ENCODE assay signal across 12 mouse cellular contexts in genomic region chr7:45436444-45436843, GRCm38 (mm10). TPM values are rescaled to one million over a fixed set of nuclear protein-coding genes. Genes with fewer than 3 reads are reported as not detected.
DNase-seq lines count a peak whose midpoint lies in the region; ATAC-seq and TF ChIP-seq lines count a peak whose summit lies in the region.
"Had no signal": no experiment of that assay in that cellular context is flagged by ENCODE, and none has a peak within 500 bp of the region (broad histone marks: within the 10 kb centered on the region; RNA-seq: fewer than 3 reads in every experiment).

No protein-coding gene starts in this region.

- no peak for TF ChIP-seq CTCF in lung, postnatal 0 days (IDR thresholded peaks at IDR 0.05)

- no peaks in the 10 kb centered on the region for H3K27me3 ChIP-seq in heart, embryonic 14.5 days (ENCODE audit: control insufficient read depth, insufficient read depth, low read length)
- no peaks in the 10 kb centered on the region for H3K27me3 ChIP-seq in lung, postnatal 0 days (replicated peaks; ENCODE audit: insufficient read depth, low read length)
- H3K27me3 ChIP-seq in intestine, embryonic 15.5 days (replicated peaks), result no peaks in the 10 kb centered on the region
- no peaks in the 10 kb centered on the region for H3K27me3 ChIP-seq in midbrain, embryonic 15.5 days (replicated peaks)
- H3K27me3 ChIP-seq: forebrain, embryonic 15.5 days had no signal

- peaks cover 19 to 37% of the 10 kb centered on the region in 2 experiments for H3K4me1 ChIP-seq in heart, embryonic 14.5 days (ENCODE audit: control insufficient read depth in 2 of 2, insufficient read depth in 2 of 2, low read length in 2 of 2)
- H3K4me1 ChIP-seq in lung, postnatal 0 days (ENCODE audit: insufficient read depth, low read depth, low read length), result peaks cover 26% of the 10 kb centered on the region; the same call in 1 of the 2 replicates
- peaks cover 39% of the 10 kb centered on the region for H3K4me1 ChIP-seq in intestine, embryonic 15.5 days (replicated peaks)
- peaks cover 41% of the 10 kb centered on the region for H3K4me1 ChIP-seq in midbrain, embryonic 15.5 days

- ATAC-seq in heart, embryonic 14.5 days (ENCODE audit: insufficient number of reproducible peaks, insufficient read depth, low FRiP score, low read depth), result no peak
- no peak for ATAC-seq in lung, postnatal 0 days
- no peak for ATAC-seq in intestine, embryonic 15.5 days
- ATAC-seq in midbrain, embryonic 15.5 days (replicated peaks), result no peak
- ATAC-seq: forebrain, embryonic 15.5 days had no signal

- no peak for DNase-seq in heart, adult 9 months (ENCODE audit: low spot score in 2 of 2)
- no peak for DNase-seq in lung, postnatal 0 days (ENCODE audit: low spot score)
- DNase-seq in lung, postnatal 10 days, result no peak
- DNase-seq in c-Kit-positive CD71-positive TER-119-positive erythroid progenitor cells, embryonic 14.5 days (ENCODE audit: low spot score), result no peak
- DNase-seq in kidney, postnatal 25 days, result no peak
- DNase-seq: heart, postnatal 36 days; thymus, postnatal 14 days had no signal

- no peak for TF ChIP-seq EP300 in lung, postnatal 0 days (IDR thresholded peaks at IDR 0.05)

- H3K4me2 ChIP-seq in heart, embryonic 14.5 days (ENCODE audit: low read length), result peak overlapping the region; percentile 65
- peak overlapping the region; percentile 82; the same call in 1 of the 2 replicates for H3K4me2 ChIP-seq in lung, postnatal 0 days (replicated peaks; ENCODE audit: low read depth, low read length)
- peak overlapping the region; percentile 76 for H3K4me2 ChIP-seq in intestine, embryonic 15.5 days (replicated peaks)
- peak overlapping the region; percentile 63; the same call in 1 of the 2 replicates for H3K4me2 ChIP-seq in midbrain, embryonic 15.5 days

- H3K9me3 ChIP-seq in heart, embryonic 14.5 days (ENCODE audit: control insufficient read depth, low read length), result no peaks in the 10 kb centered on the region
- H3K9me3 ChIP-seq in lung, postnatal 0 days (ENCODE audit: low read length), result no peaks in the 10 kb centered on the region
- H3K9me3 ChIP-seq in intestine, embryonic 15.5 days, result no peaks in the 10 kb centered on the region
- H3K9me3 ChIP-seq in midbrain, embryonic 15.5 days, result no peaks in the 10 kb centered on the region
- H3K9me3 ChIP-seq: forebrain, embryonic 15.5 days had no signal

- H3K36me3 ChIP-seq in heart, embryonic 14.5 days (ENCODE audit: control insufficient read depth, insufficient read depth, low read length), result peaks cover 40% of the 10 kb centered on the region
- H3K36me3 ChIP-seq in lung, postnatal 0 days (ENCODE audit: insufficient read depth, low read length), result no peaks in the 10 kb centered on the region
- H3K36me3 ChIP-seq in intestine, embryonic 15.5 days, result 0 out of 2 replicates have a peak, but pooled peaks cover 11% of the 10 kb centered on the region
- 0 out of 2 replicates have a peak, but pooled peaks cover under 1% of the 10 kb centered on the region for H3K36me3 ChIP-seq in midbrain, embryonic 15.5 days (replicated peaks)

- 82% methylated on average over 5 of the region's 5 CpGs for WGBS in heart, embryonic 14.5 days
- 76% methylated on average over 5 of the region's 5 CpGs for WGBS in lung, postnatal 0 days
- WGBS in intestine, embryonic 15.5 days, result 91% methylated on average over 5 of the region's 5 CpGs
- WGBS in midbrain, embryonic 15.5 days, result 94% methylated on average over 5 of the region's 5 CpGs

- H3K9ac ChIP-seq in heart, embryonic 14.5 days (ENCODE audit: low read length), result peak overlapping the region; percentile 90
- H3K9ac ChIP-seq in lung, postnatal 0 days (replicated peaks; ENCODE audit: low read depth), result no peak overlapping the region; the same call in 1 of the 2 replicates
- no peak overlapping the region for H3K9ac ChIP-seq in intestine, embryonic 15.5 days
- no peak overlapping the region for H3K9ac ChIP-seq in midbrain, embryonic 15.5 days

- no peak overlapping the region for H3K27ac ChIP-seq in heart, embryonic 14.5 days (replicated peaks in 1 of 2; ENCODE audit: control insufficient read depth in 1 of 2, insufficient read depth in 1 of 2, low read depth in 2 of 2, low read length in 2 of 2)
- H3K27ac ChIP-seq in lung, postnatal 0 days (ENCODE audit: low read length), result no peak overlapping the region
- H3K27ac ChIP-seq in intestine, embryonic 15.5 days, result no peak overlapping the region
- no peak overlapping the region for H3K27ac ChIP-seq in midbrain, embryonic 15.5 days
- H3K27ac ChIP-seq: forebrain, embryonic 15.5 days had no signal

- no peak overlapping the region for H3K4me3 ChIP-seq in heart, embryonic 14.5 days (ENCODE audit: control insufficient read depth in 1 of 2, insufficient read depth in 1 of 2, low read depth in 1 of 2, low read length in 2 of 2)
- no peak overlapping the region for H3K4me3 ChIP-seq in lung, postnatal 0 days (ENCODE audit: low read depth, low read length)
- H3K4me3 ChIP-seq in intestine, embryonic 15.5 days (replicated peaks), result no peak overlapping the region
- H3K4me3 ChIP-seq in midbrain, embryonic 15.5 days, result no peak overlapping the region

RNA-seq across cellular contexts. Expression of gene Ruvbl2, which starts 1.5 kb away (rescaled TPM):
- polyA plus RNA-seq in heart, embryonic 14.5 days (2014; fragmentation: Nextera tagmentation; extraction: Ambion mirVana), result 66.4 and 68.1 TPM in 2 replicates
- 59.9 and 63.5 TPM in 2 replicates for polyA plus RNA-seq in lung, postnatal 0 days (2015; fragmentation: Nextera tagmentation; extraction: Ambion mirVana)
- polyA plus RNA-seq in intestine, embryonic 15.5 days (2015; fragmentation: Nextera tagmentation; extraction: Ambion mirVana), result 147 and 150 TPM in 2 replicates
- polyA plus RNA-seq in midbrain, embryonic 15.5 days (2015; fragmentation: Nextera tagmentation; extraction: Ambion mirVana), result 107 and 117 TPM in 2 replicates

RNA-seq across cellular contexts. Expression of gene Gys1, which starts 1.8 kb away (rescaled TPM):
- 99.1 and 105 TPM in 2 replicates for polyA plus RNA-seq in heart, embryonic 14.5 days (2014; fragmentation: Nextera tagmentation; extraction: Ambion mirVana)
- 19.2 and 19.6 TPM in 2 replicates for polyA plus RNA-seq in lung, postnatal 0 days (2015; fragmentation: Nextera tagmentation; extraction: Ambion mirVana)
- 39.6 and 42.4 TPM in 2 replicates for polyA plus RNA-seq in intestine, embryonic 15.5 days (2015; fragmentation: Nextera tagmentation; extraction: Ambion mirVana)
- 21.0 and 22.7 TPM in 2 replicates for polyA plus RNA-seq in midbrain, embryonic 15.5 days (2015; fragmentation: Nextera tagmentation; extraction: Ambion mirVana)

RNA-seq across cellular contexts. Expression of gene Lhb, which starts 15.8 kb away (rescaled TPM):
- polyA plus RNA-seq in heart, embryonic 14.5 days (2014; fragmentation: Nextera tagmentation; extraction: Ambion mirVana), result not detected in 2 replicates
- polyA plus RNA-seq in lung, postnatal 0 days (2015; fragmentation: Nextera tagmentation; extraction: Ambion mirVana), result 4.5 and 4.7 TPM in 2 replicates
- 0.27 and 0.52 TPM in 2 replicates for polyA plus RNA-seq in intestine, embryonic 15.5 days (2015; fragmentation: Nextera tagmentation; extraction: Ambion mirVana)
- polyA plus RNA-seq in midbrain, embryonic 15.5 days (2015; fragmentation: Nextera tagmentation; extraction: Ambion mirVana), result 0.45 and 0.63 TPM in 2 replicates
- polyA plus RNA-seq: liver, adult 2 months had no signal

RNA-seq across cellular contexts. Expression of gene Ntf5, which starts 22.9 kb away (rescaled TPM):
- 1.0 and 1.6 TPM in 2 replicates for polyA plus RNA-seq in heart, embryonic 14.5 days (2014; fragmentation: Nextera tagmentation; extraction: Ambion mirVana)
- 7.1 and 7.2 TPM in 2 replicates for polyA plus RNA-seq in lung, postnatal 0 days (2015; fragmentation: Nextera tagmentation; extraction: Ambion mirVana)
- 1.7 and 2.1 TPM in 2 replicates for polyA plus RNA-seq in intestine, embryonic 15.5 days (2015; fragmentation: Nextera tagmentation; extraction: Ambion mirVana)
- polyA plus RNA-seq in midbrain, embryonic 15.5 days (2015; fragmentation: Nextera tagmentation; extraction: Ambion mirVana), result 0.10 TPM in 1 of 2 replicates, not detected in the other
- polyA plus RNA-seq: forebrain, embryonic 15.5 days; liver, adult 2 months had no signal

RNA-seq across cellular contexts. Expression of gene Ftl1, which starts 23.2 kb away (rescaled TPM):
- polyA plus RNA-seq in heart, embryonic 14.5 days (2014; fragmentation: Nextera tagmentation; extraction: Ambion mirVana), result 3,513 and 3,606 TPM in 2 replicates
- polyA plus RNA-seq in lung, postnatal 0 days (2015; fragmentation: Nextera tagmentation; extraction: Ambion mirVana), result 5,808 and 6,026 TPM in 2 replicates
- polyA plus RNA-seq in intestine, embryonic 15.5 days (2015; fragmentation: Nextera tagmentation; extraction: Ambion mirVana), result 5,581 and 6,050 TPM in 2 replicates
- 6,021 and 6,209 TPM in 2 replicates for polyA plus RNA-seq in midbrain, embryonic 15.5 days (2015; fragmentation: Nextera tagmentation; extraction: Ambion mirVana)
